Mouse (Mus musculus): ENCODE measurements at regions not wholly inside any gene's neighbourhood (a gene's known extent, or its start where the extent isn't known, plus 50 kb on each side); places are given as distances from the start of the nearest gene placed in this dataset.

DNA sequence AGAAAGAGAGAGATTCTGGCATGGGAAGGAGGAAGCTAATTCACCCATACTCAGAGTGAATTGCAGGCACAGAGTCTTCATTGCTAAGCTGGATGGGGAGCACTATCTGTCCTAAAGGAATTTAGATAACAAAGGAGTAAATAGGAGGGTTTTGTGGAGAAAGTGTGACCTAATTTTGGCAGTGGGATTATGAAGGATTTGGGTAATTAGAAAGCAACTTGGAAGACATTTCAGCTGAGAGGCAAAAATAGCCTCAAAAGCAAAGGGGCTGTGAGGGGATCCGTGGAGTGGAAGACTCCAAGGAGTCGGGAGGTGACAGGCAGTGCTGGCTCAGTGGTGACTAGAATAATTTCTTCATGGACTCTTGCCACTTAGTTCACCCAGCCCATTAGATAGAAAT is 599.5 kb upstream of the Pou3f3 start:
- Histone ChIP-seq H3ac (ENCODE audit: control insufficient read depth, insufficient read length) (no peak overlapping the region), H3K36me3 (ENCODE audit: control insufficient read depth, insufficient read depth) (no peaks in the 10 kb centered on the region), H3K79me2 (ENCODE audit: control insufficient read depth, insufficient read depth) (no peaks in the 10 kb centered on the region), H3K27me3 (ENCODE audit: control insufficient read depth, insufficient read depth, insufficient read length) (no peaks in the 10 kb centered on the region), H3K4me2 (ENCODE audit: low read depth) (no peak overlapping the region), H3K4me3 (no peak overlapping the region)
- TF ChIP-seq MYOG (IDR thresholded peaks at IDR 0.05; ENCODE audit: control insufficient read depth in 1 of 3, insufficient read depth in 1 of 3, insufficient read length in 2 of 3, low read depth in 2 of 3) (no peak), POLR2AphosphoS2 (IDR thresholded peaks at IDR 0.05; ENCODE audit: insufficient read length, low read depth) (no peak), TCF3 (IDR thresholded peaks at IDR 0.05; ENCODE audit: insufficient read length, low read depth) (no peak), REST (IDR thresholded peaks at IDR 0.05; ENCODE audit: insufficient read depth, insufficient read length) (no peak), TCF12 (IDR thresholded peaks at IDR 0.05; ENCODE audit: insufficient read depth, poor library complexity, severe bottlenecking) (no peak), E2F4 (IDR thresholded peaks at IDR 0.05; ENCODE audit: insufficient read depth) (no peak), CEBPB (IDR thresholded peaks at IDR 0.05; ENCODE audit: insufficient read depth, poor library complexity, severe bottlenecking) (no peak), MYOD1 (IDR thresholded peaks at IDR 0.05; ENCODE audit: control insufficient read depth in 1 of 3, insufficient read length in 2 of 3, low read depth in 2 of 3) (no peak), MAX (IDR thresholded peaks at IDR 0.05; ENCODE audit: low read depth) (no peak), SRF (IDR thresholded peaks at IDR 0.05; ENCODE audit: control insufficient read depth, insufficient read length, low read depth) (no peak)

DNA sequence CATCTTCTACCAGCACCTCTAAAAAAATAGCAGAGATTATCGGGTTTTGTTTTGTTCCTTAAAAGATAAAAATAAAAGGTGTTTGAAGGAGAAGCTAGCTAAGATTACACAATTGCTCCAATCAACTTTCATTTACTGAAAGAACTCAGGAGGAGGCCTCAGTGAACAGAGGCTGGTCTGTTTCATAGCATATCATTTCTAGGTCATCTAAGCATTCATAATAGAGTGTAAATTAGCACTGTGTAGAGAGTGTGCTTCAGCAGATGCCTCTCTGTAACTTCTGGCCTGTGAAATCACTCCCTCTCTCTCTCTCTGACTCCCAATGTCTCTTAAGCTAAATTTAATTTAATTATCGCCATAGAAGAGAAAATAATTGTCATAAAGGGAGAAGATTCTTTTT is 597.0 kb upstream of the Pou3f3 start:
- Histone ChIP-seq H3K36me3 (ENCODE audit: control insufficient read depth, insufficient read depth) (no peaks in the 10 kb centered on the region), H3K4me3 (no peak overlapping the region), H3K4me2 (ENCODE audit: low read depth) (no peak overlapping the region)

GRCm38 (mm10) chr1:42107521-42107920 is 588.0 kb upstream of the Pou3f3 start:
- Histone ChIP-seq H3ac (ENCODE audit: control insufficient read depth, insufficient read length) (no peak overlapping the region), H3K36me3 (ENCODE audit: control insufficient read depth, insufficient read depth) (no peaks in the 10 kb centered on the region), H3K4me2 (ENCODE audit: low read depth) (no peak overlapping the region), H3K27me3 (ENCODE audit: control insufficient read depth, insufficient read depth, insufficient read length) (no peaks in the 10 kb centered on the region), H3K4me3 (no peak overlapping the region), H3K79me2 (ENCODE audit: control insufficient read depth, insufficient read depth) (no peaks in the 10 kb centered on the region)
- TF ChIP-seq TCF3 (IDR thresholded peaks at IDR 0.05; ENCODE audit: insufficient read length, low read depth), result no peak
- no peak for TF ChIP-seq TCF12 (IDR thresholded peaks at IDR 0.05; ENCODE audit: insufficient read depth, poor library complexity, severe bottlenecking)
- no peak for TF ChIP-seq REST (IDR thresholded peaks at IDR 0.05; ENCODE audit: insufficient read depth, insufficient read length)
- no peak for TF ChIP-seq E2F4 (IDR thresholded peaks at IDR 0.05; ENCODE audit: insufficient read depth)
- TF ChIP-seq POLR2AphosphoS2 (IDR thresholded peaks at IDR 0.05; ENCODE audit: insufficient read length, low read depth), result no peak
- TF ChIP-seq POLR2A (IDR thresholded peaks at IDR 0.05; ENCODE audit: insufficient read length, low read depth), result no peak
- no peak for TF ChIP-seq CEBPB (IDR thresholded peaks at IDR 0.05; ENCODE audit: insufficient read depth, poor library complexity, severe bottlenecking)
- no peak for TF ChIP-seq SRF (IDR thresholded peaks at IDR 0.05; ENCODE audit: control insufficient read depth, insufficient read length, low read depth)
- TF ChIP-seq MYOG (IDR thresholded peaks at IDR 0.05; ENCODE audit: control insufficient read depth in 1 of 3, insufficient read depth in 1 of 3, insufficient read length in 2 of 3, low read depth in 2 of 3), result no peak
- TF ChIP-seq MYOD1 (IDR thresholded peaks at IDR 0.05; ENCODE audit: control insufficient read depth in 1 of 3, insufficient read length in 2 of 3, low read depth in 2 of 3), result no peak
- TF ChIP-seq MAX (IDR thresholded peaks at IDR 0.05; ENCODE audit: low read depth), result no peak
- TF ChIP-seq USF1 (IDR thresholded peaks at IDR 0.05; ENCODE audit: low read depth), result no peak

More for the DNA sequence above, 597.0 kb upstream of the Pou3f3 start:
- Histone ChIP-seq H3ac (ENCODE audit: control insufficient read depth, insufficient read length) (no peak overlapping the region), H3K79me2 (ENCODE audit: control insufficient read depth, insufficient read depth) (no peaks in the 10 kb centered on the region), H3K27me3 (ENCODE audit: control insufficient read depth, insufficient read depth, insufficient read length) (no peaks in the 10 kb centered on the region)
- TF ChIP-seq SRF (IDR thresholded peaks at IDR 0.05; ENCODE audit: control insufficient read depth, insufficient read length, low read depth) (no peak), USF1 (IDR thresholded peaks at IDR 0.05; ENCODE audit: low read depth) (no peak), TCF3 (IDR thresholded peaks at IDR 0.05; ENCODE audit: insufficient read length, low read depth) (no peak), E2F4 (IDR thresholded peaks at IDR 0.05; ENCODE audit: insufficient read depth) (no peak), POLR2AphosphoS2 (IDR thresholded peaks at IDR 0.05; ENCODE audit: insufficient read length, low read depth) (no peak), MYOD1 (IDR thresholded peaks at IDR 0.05; ENCODE audit: control insufficient read depth in 1 of 3, insufficient read length in 2 of 3, low read depth in 2 of 3) (no peak), CEBPB (IDR thresholded peaks at IDR 0.05; ENCODE audit: insufficient read depth, poor library complexity, severe bottlenecking) (no peak), TCF12 (IDR thresholded peaks at IDR 0.05; ENCODE audit: insufficient read depth, poor library complexity, severe bottlenecking) (no peak), POLR2A (IDR thresholded peaks at IDR 0.05; ENCODE audit: insufficient read length, low read depth) (no peak), REST (IDR thresholded peaks at IDR 0.05; ENCODE audit: insufficient read depth, insufficient read length) (no peak), MYOG (IDR thresholded peaks at IDR 0.05; ENCODE audit: control insufficient read depth in 1 of 3, insufficient read depth in 1 of 3, insufficient read length in 2 of 3, low read depth in 2 of 3) (no peak), MAX (IDR thresholded peaks at IDR 0.05; ENCODE audit: low read depth) (no peak)

DNA sequence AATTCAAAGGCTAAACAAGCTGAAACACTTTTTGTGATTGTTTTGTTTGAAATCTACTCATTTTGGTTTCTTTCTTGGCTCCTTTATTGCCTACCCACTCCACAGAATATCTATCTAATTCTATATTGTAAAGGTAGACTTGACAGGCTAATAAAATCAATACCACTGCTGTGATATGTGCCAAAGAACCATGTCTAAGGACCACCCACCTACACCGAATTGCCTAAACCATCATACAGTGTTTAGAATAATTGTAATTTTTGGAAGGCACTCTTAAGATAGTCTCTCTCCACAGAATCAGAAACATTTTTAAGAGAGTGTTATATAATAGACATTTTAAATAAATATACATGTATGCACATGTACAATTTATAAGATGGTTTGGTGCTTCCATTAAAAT is 587.6 kb upstream of the Pou3f3 start:
- H3K4me3 ChIP-seq, result no peak overlapping the region
- TF ChIP-seq TCF3 (IDR thresholded peaks at IDR 0.05; ENCODE audit: insufficient read length, low read depth), result no peak
- TF ChIP-seq REST (IDR thresholded peaks at IDR 0.05; ENCODE audit: insufficient read depth, insufficient read length), result no peak
- TF ChIP-seq CEBPB (IDR thresholded peaks at IDR 0.05; ENCODE audit: insufficient read depth, poor library complexity, severe bottlenecking), result no peak
- no peak for TF ChIP-seq E2F4 (IDR thresholded peaks at IDR 0.05; ENCODE audit: insufficient read depth)
- TF ChIP-seq SRF (IDR thresholded peaks at IDR 0.05; ENCODE audit: control insufficient read depth, insufficient read length, low read depth), result no peak
- no peak for TF ChIP-seq POLR2A (IDR thresholded peaks at IDR 0.05; ENCODE audit: insufficient read length, low read depth)
- no peak for TF ChIP-seq TCF12 (IDR thresholded peaks at IDR 0.05; ENCODE audit: insufficient read depth, poor library complexity, severe bottlenecking)
- TF ChIP-seq POLR2AphosphoS2 (IDR thresholded peaks at IDR 0.05; ENCODE audit: insufficient read length, low read depth), result no peak
- no peak for TF ChIP-seq USF1 (IDR thresholded peaks at IDR 0.05; ENCODE audit: low read depth)
- TF ChIP-seq MAX (IDR thresholded peaks at IDR 0.05; ENCODE audit: low read depth), result no peak
- TF ChIP-seq MYOG (IDR thresholded peaks at IDR 0.05; ENCODE audit: control insufficient read depth in 1 of 3, insufficient read depth in 1 of 3, insufficient read length in 2 of 3, low read depth in 2 of 3), result no peak
- no peak for TF ChIP-seq MYOD1 (IDR thresholded peaks at IDR 0.05; ENCODE audit: control insufficient read depth in 1 of 3, insufficient read length in 2 of 3, low read depth in 2 of 3)
- H3K79me2 ChIP-seq (ENCODE audit: control insufficient read depth, insufficient read depth), result no peaks in the 10 kb centered on the region
- no peak overlapping the region for H3K4me2 ChIP-seq (ENCODE audit: low read depth)
- no peaks in the 10 kb centered on the region for H3K36me3 ChIP-seq (ENCODE audit: control insufficient read depth, insufficient read depth)
- no peak overlapping the region for H3ac ChIP-seq (ENCODE audit: control insufficient read depth, insufficient read length)
- H3K27me3 ChIP-seq (ENCODE audit: control insufficient read depth, insufficient read depth, insufficient read length), result no peaks in the 10 kb centered on the region
